ENCODE assay signal across 7 mouse cellular contexts in the genomic region with DNA sequence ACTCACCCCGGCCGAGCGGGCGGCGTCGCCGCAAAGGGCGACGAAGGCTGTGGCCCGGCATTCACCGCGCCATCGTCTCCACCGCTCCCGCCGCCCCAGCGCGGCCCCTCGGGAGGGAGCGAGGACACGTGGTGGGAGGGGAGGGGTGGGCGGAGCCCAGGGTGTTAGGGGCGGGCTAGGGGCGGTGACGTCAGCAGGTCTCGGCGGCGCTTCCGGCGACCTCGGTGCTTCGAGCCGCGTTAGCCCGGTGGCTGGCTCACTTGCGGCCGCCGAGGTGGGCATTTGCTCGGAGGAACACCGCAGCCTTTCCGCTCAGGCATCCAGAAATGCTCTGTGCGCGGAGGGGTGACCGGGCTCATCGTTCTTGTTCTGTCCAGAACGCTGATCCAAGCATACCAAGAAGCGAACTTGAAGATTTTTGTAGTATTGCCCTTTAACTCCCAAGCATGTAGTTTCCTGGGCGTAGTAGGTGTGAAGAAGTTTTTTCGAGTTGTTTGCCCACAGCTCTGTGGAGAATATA. TPM values are rescaled to one million over a fixed set of nuclear protein-coding genes. Genes with fewer than 3 reads are reported as not detected.
A peak's percentile ranks its signal among the peaks of the same experiment; 100 is the strongest.
DNase-seq lines count a peak whose midpoint lies in the region; ATAC-seq and TF ChIP-seq lines count a peak whose summit lies in the region.

Gene Pogk (minus strand): TSS at position 163 of the 520 bp plus-strand sequence.

- H3K9me3 ChIP-seq in intestine, embryonic 14.5 days (ENCODE audit: control insufficient read depth, low read length): peaks cover 9% of the 10 kb centered on the region; the same call in 1 of the 2 replicates
- peaks cover 9% of the 10 kb centered on the region; the same call in 1 of the 2 replicates for H3K9me3 ChIP-seq in limb, embryonic 10.5 days (replicated peaks)
- H3K9me3 ChIP-seq in midbrain, embryonic 12.5 days: peaks cover 11% of the 10 kb centered on the region

- 5% methylated on average over 45 of the region's 49 CpGs for WGBS in intestine, embryonic 14.5 days
- WGBS in limb, embryonic 10.5 days: 7% methylated on average over 49 of the region's 49 CpGs
- WGBS in midbrain, embryonic 12.5 days: 9% methylated on average over 37 of the region's 49 CpGs
- WGBS in small intestine, adult 2 months: 2% methylated on average over 37 of the region's 49 CpGs

- H3K9ac ChIP-seq in intestine, embryonic 14.5 days (ENCODE audit: low read length): peak within 1 kb of the TSS; percentile 84
- peak within 1 kb of the TSS; percentile 92 for H3K9ac ChIP-seq in midbrain, embryonic 12.5 days (replicated peaks)

- peak within 1 kb of the TSS; percentile 91 for H3K4me2 ChIP-seq in intestine, embryonic 14.5 days (ENCODE audit: low read length)
- H3K4me2 ChIP-seq in midbrain, embryonic 12.5 days (replicated peaks): peak within 1 kb of the TSS; percentile 81

- intact Hi-C loops in gastrocnemius, postnatal 14 days (cut with DNase I; ENCODE audit: low total_unique reads): no loop called here

- no peaks in the 10 kb centered on the region for H3K27me3 ChIP-seq in intestine, embryonic 14.5 days (replicated peaks; ENCODE audit: control insufficient read depth, insufficient read depth, low read length)
- H3K27me3 ChIP-seq in limb, embryonic 10.5 days (ENCODE audit: low read depth, poor library complexity, severe bottlenecking): no peaks in the 10 kb centered on the region
- H3K27me3 ChIP-seq in midbrain, embryonic 12.5 days: no peaks in the 10 kb centered on the region
- no peaks in the 10 kb centered on the region for H3K27me3 ChIP-seq in small intestine, adult 2 months (ENCODE audit: control insufficient read depth, insufficient read depth, low read length)

- peak within 1 kb of the TSS; percentile 85 for H3K27ac ChIP-seq in cortical plate, adult 2 months (ENCODE audit: insufficient read depth, low read length)
- H3K27ac ChIP-seq in intestine, embryonic 14.5 days (ENCODE audit: low read depth): peak within 1 kb of the TSS; percentile 64; the same call in 1 of the 2 replicates
- H3K27ac ChIP-seq in limb, embryonic 10.5 days: peak within 1 kb of the TSS; percentile 98
- H3K27ac ChIP-seq in midbrain, embryonic 12.5 days (replicated peaks): peak within 1 kb of the TSS; percentile 83
- no peak within 1 kb of the TSS for H3K27ac ChIP-seq in small intestine, adult 2 months (ENCODE audit: insufficient read depth, low read depth, low read length)

- H3K4me1 ChIP-seq in cortical plate, adult 2 months (ENCODE audit: control insufficient read depth, insufficient read depth, low read length): no peaks in the 10 kb centered on the region
- H3K4me1 ChIP-seq in intestine, embryonic 14.5 days (replicated peaks; ENCODE audit: control insufficient read depth, insufficient read depth, low read length): peaks cover 8% of the 10 kb centered on the region; the same call in 1 of the 2 replicates
- peaks cover 29% of the 10 kb centered on the region for H3K4me1 ChIP-seq in limb, embryonic 10.5 days
- peaks cover 14% of the 10 kb centered on the region for H3K4me1 ChIP-seq in midbrain, embryonic 12.5 days
- H3K4me1 ChIP-seq in small intestine, adult 2 months (ENCODE audit: control insufficient read depth, insufficient read depth, insufficient read length, low read length): no peaks in the 10 kb centered on the region

- peak; percentile 89 for DNase-seq in adrenal gland, adult 2 months
- peak; percentile 83 for DNase-seq in gastrocnemius, postnatal 14 days
- peak; percentile 93 for DNase-seq in intestine, embryonic 14.5 days (ENCODE audit: low spot score)
- DNase-seq in limb, embryonic 10.5 days (ENCODE audit: low spot score): peak; percentile 94

- ATAC-seq in intestine, embryonic 14.5 days (replicated peaks; ENCODE audit: low FRiP score, low TSS enrichment, low read depth): peak; percentile 95
- peak; percentile 96 for ATAC-seq in midbrain, embryonic 12.5 days (ENCODE audit: low FRiP score, low read depth)

- H3K36me3 ChIP-seq in intestine, embryonic 14.5 days (ENCODE audit: control insufficient read depth, insufficient read depth, low read length): peaks cover 27% of the 10 kb centered on the region
- peaks cover 38% of the 10 kb centered on the region for H3K36me3 ChIP-seq in limb, embryonic 10.5 days
- H3K36me3 ChIP-seq in midbrain, embryonic 12.5 days: peaks cover 32% of the 10 kb centered on the region
- no peaks in the 10 kb centered on the region for H3K36me3 ChIP-seq in small intestine, adult 2 months (ENCODE audit: control insufficient read depth, insufficient read depth, low read length)

- no peak; the same call in 1 of the 2 replicates for TF ChIP-seq POLR2A in cortical plate, adult 2 months (IDR thresholded peaks at IDR 0.05; ENCODE audit: extremely low read depth, insufficient read depth, low read length)
- TF ChIP-seq POLR2A in small intestine, adult 2 months (IDR thresholded peaks at IDR 0.05; ENCODE audit: low read depth, low read length): no peak; the same call in 1 of the 2 replicates

- TF ChIP-seq CTCF in cortical plate, adult 2 months (IDR thresholded peaks at IDR 0.05; ENCODE audit: extremely low read depth, insufficient read depth, low read length): no peak
- no peak for TF ChIP-seq CTCF in small intestine, adult 2 months (IDR thresholded peaks at IDR 0.05; ENCODE audit: extremely low read depth, insufficient read length, insufficient replicate concordance, low read depth, low read length)

- H3K4me3 ChIP-seq in cortical plate, adult 2 months (ENCODE audit: insufficient read depth, low read length): peak within 1 kb of the TSS; percentile 68
- H3K4me3 ChIP-seq in intestine, embryonic 14.5 days (ENCODE audit: low read depth, low read length): peak within 1 kb of the TSS; percentile 70
- H3K4me3 ChIP-seq in limb, embryonic 10.5 days: peak within 1 kb of the TSS; percentile 87
- peak within 1 kb of the TSS; percentile 80 for H3K4me3 ChIP-seq in midbrain, embryonic 12.5 days
- peak within 1 kb of the TSS; percentile 76 for H3K4me3 ChIP-seq in small intestine, adult 2 months (ENCODE audit: low read depth, low read length)

RNA-seq across cellular contexts. Expression of gene Pogk, which starts in this region (rescaled TPM):
- total RNA-seq in adrenal gland, adult 2 months (2021): 10 to 100 TPM; 31.3 to 32.9 TPM
- polyA plus RNA-seq in adrenal gland, adult 2 months (2012; rRNA removed): 7.9 and 9.2 TPM in 2 replicates
- 26.2 TPM in 2 replicates for polyA plus RNA-seq in cortical plate, adult 2 months (2012; rRNA removed)
- 1 to 10 TPM; 4.4 to 6.4 TPM for total RNA-seq in gastrocnemius, postnatal 14 days (2021)
- 16.5 and 21.4 TPM in 2 replicates for polyA plus RNA-seq in intestine, embryonic 14.5 days (2014; fragmentation: Nextera tagmentation; extraction: Ambion mirVana)
- 17.5 and 24.6 TPM in 2 replicates for polyA plus RNA-seq in limb, embryonic 10.5 days (2016; fragmentation: Nextera tagmentation; extraction: Ambion mirVana)
- polyA plus RNA-seq in midbrain, embryonic 12.5 days (2016; fragmentation: Nextera tagmentation; extraction: Ambion mirVana): 51.2 and 58.0 TPM in 2 replicates
- 1.4 and 1.7 TPM in 2 replicates for polyA plus RNA-seq in small intestine, adult 2 months (2012; rRNA removed)

Comparison
In these comparisons a context has a peak if more than half of its experiments do, and no peak if none do; other contexts are left out.
1. RNA of gene Pogk (total RNA-seq): 31.3 to 32.9 TPM in adrenal gland, adult 2 months; 4.4 to 6.4 TPM in gastrocnemius, postnatal 14 days; every median in the first group is over 4 times any median in the second.
2. Peak in every context shown above with its lines, with median percentiles within 50 percentile points of each other: DNase-seq and H3K4me3 ChIP-seq.